Mouse (Mus musculus): Measurements from ENCODE around the gene Cfap73. TPM values are rescaled to one million over a fixed set of nuclear protein-coding genes. Genes with fewer than 3 reads are reported as not detected.

The Cfap73 gene
- polyA plus RNA-seq, 1 experiment from 2014 or later: not detected

GRCm38 (mm10) chr5:120588569-120589094 is 45.4 kb downstream of the Cfap73 start, which contains the start of the genes Tpcn1 and Iqcd:
Gene Tpcn1 (minus strand): TSS chr5:120588673.
Gene Iqcd (plus strand): TSS chr5:120589016.
- ATAC-seq: peak; percentile 99
- H3K36me3 ChIP-seq (ENCODE audit: poor library complexity, severe bottlenecking): peaks cover 11% of the 10 kb centered on the region
- peak within 1 kb of the TSS; percentile 68 for H3K4me3 ChIP-seq
- H3K4me1 ChIP-seq: peaks cover 34% of the 10 kb centered on the region
- H3K9ac ChIP-seq: peak within 1 kb of the TSS; percentile 88
- H3K4me2 ChIP-seq: peak within 1 kb of the TSS; percentile 99
- H3K27ac ChIP-seq: peak within 1 kb of the TSS; percentile 59; the same call in 1 of the 2 replicates
- H3K27me3 ChIP-seq: no peaks in the 10 kb centered on the region
- under 1% methylated on average over 35 of the region's 35 CpGs for WGBS
- no peaks in the 10 kb centered on the region for H3K9me3 ChIP-seq (replicated peaks)

GRCm38 (mm10) chr5:120587940-120588568 is 46.0 kb downstream of the Cfap73 start:
- no peak for ATAC-seq
- WGBS: 3% methylated on average over 29 of the region's 29 CpGs

GRCm38 (mm10) chr5:120587616-120587926 is 46.5 kb downstream of the Cfap73 start:
- ATAC-seq: no peak
- no peaks in the 10 kb centered on the region for H3K9me3 ChIP-seq (replicated peaks)
- WGBS: 36% methylated on average over 9 of the region's 9 CpGs
- H3K4me2 ChIP-seq: peak overlapping the region; percentile 99
- peak overlapping the region; percentile 68 for H3K4me3 ChIP-seq
- peaks cover 22% of the 10 kb centered on the region for H3K36me3 ChIP-seq (ENCODE audit: poor library complexity, severe bottlenecking)
- H3K27ac ChIP-seq: 0 out of 2 replicates have a peak overlapping the region, but pooled peaks have one; percentile 37
- peaks cover 34% of the 10 kb centered on the region for H3K4me1 ChIP-seq
- peak overlapping the region; percentile 88 for H3K9ac ChIP-seq
- H3K27me3 ChIP-seq: no peaks in the 10 kb centered on the region

More at GRCm38 (mm10) chr5:120587940-120588568, 46.0 kb downstream of the Cfap73 start:
- peaks cover 17% of the 10 kb centered on the region for H3K36me3 ChIP-seq (ENCODE audit: poor library complexity, severe bottlenecking)
- H3K4me3 ChIP-seq: peak overlapping the region; percentile 68
- peak overlapping the region; percentile 88 for H3K9ac ChIP-seq
- H3K9me3 ChIP-seq (replicated peaks): no peaks in the 10 kb centered on the region
- peaks cover 34% of the 10 kb centered on the region for H3K4me1 ChIP-seq
- no peaks in the 10 kb centered on the region for H3K27me3 ChIP-seq
- peak overlapping the region; percentile 59; the same call in 1 of the 2 replicates for H3K27ac ChIP-seq
- H3K4me2 ChIP-seq: peak overlapping the region; percentile 99

GRCm38 (mm10) chr5:120586741-120587615 is 47.1 kb downstream of the Cfap73 start:
- Histone ChIP-seq H3K27ac (peak overlapping the region; percentile 37; the same call in 1 of the 2 replicates), H3K9me3 (replicated peaks) (no peaks in the 10 kb centered on the region), H3K4me1 (peaks cover 34% of the 10 kb centered on the region), H3K36me3 (ENCODE audit: poor library complexity, severe bottlenecking) (peaks cover 26% of the 10 kb centered on the region), H3K4me2 (peak overlapping the region; percentile 99), H3K9ac (peak overlapping the region; percentile 41), H3K4me3 (peak overlapping the region; percentile 68), H3K27me3 (no peaks in the 10 kb centered on the region)
- ATAC-seq: no peak
- WGBS: 11% methylated on average over 17 of the region's 17 CpGs

GRCm38 (mm10) chr5:120584968-120585367 is 49.1 kb downstream of the Cfap73 start:
- ATAC-seq: no peak
- 32% methylated on average over 15 of the region's 15 CpGs for WGBS
- H3K4me3 ChIP-seq: no peak overlapping the region
- H3K27me3 ChIP-seq: no peaks in the 10 kb centered on the region
- no peaks in the 10 kb centered on the region for H3K9me3 ChIP-seq (replicated peaks)
- no peak overlapping the region for H3K9ac ChIP-seq
- H3K27ac ChIP-seq: no peak overlapping the region
- H3K36me3 ChIP-seq (ENCODE audit: poor library complexity, severe bottlenecking): peaks cover 33% of the 10 kb centered on the region
- H3K4me2 ChIP-seq: no peak overlapping the region
- H3K4me1 ChIP-seq: peaks cover 38% of the 10 kb centered on the region

- H3K36me3 ChIP-seq (ENCODE audit: poor library complexity, severe bottlenecking): peaks cover 33% of the 10 kb centered on the region
- H3K4me3 ChIP-seq: no peak overlapping the region
- H3K4me1 ChIP-seq: peaks cover 47% of the 10 kb centered on the region
- no peak overlapping the region for H3K9ac ChIP-seq
- 88% methylated on average over 4 of the region's 4 CpGs for WGBS
- no peak for ATAC-seq
- H3K27me3 ChIP-seq: no peaks in the 10 kb centered on the region
- no peak overlapping the region for H3K4me2 ChIP-seq
- no peak overlapping the region for H3K27ac ChIP-seq
- no peaks in the 10 kb centered on the region for H3K9me3 ChIP-seq (replicated peaks)
Observed at GRCm38 (mm10) chr5:120583511-120583910, 50.5 kb downstream of the Cfap73 start.

GRCm38 (mm10) chr5:120582002-120582401 is 52.0 kb downstream of the Cfap73 start:
- ATAC-seq: no peak
- Histone ChIP-seq H3K27ac (no peak overlapping the region), H3K9me3 (replicated peaks) (no peaks in the 10 kb centered on the region), H3K4me1 (peaks cover 44% of the 10 kb centered on the region), H3K4me3 (no peak overlapping the region), H3K27me3 (no peaks in the 10 kb centered on the region), H3K9ac (no peak overlapping the region), H3K36me3 (ENCODE audit: poor library complexity, severe bottlenecking) (peaks cover 33% of the 10 kb centered on the region), H3K4me2 (no peak overlapping the region)
- WGBS: 90% methylated on average over 9 of the region's 9 CpGs

GRCm38 (mm10) chr5:120579898-120580626 is 54.0 kb downstream of the Cfap73 start:
- H3K9me3 ChIP-seq (replicated peaks): no peaks in the 10 kb centered on the region
- H3K27ac ChIP-seq: peak overlapping the region; percentile 66; the same call in 1 of the 2 replicates
- H3K4me2 ChIP-seq: no peak overlapping the region
- H3K27me3 ChIP-seq: no peaks in the 10 kb centered on the region
- WGBS: 81% methylated on average over 26 of the region's 26 CpGs
- H3K4me1 ChIP-seq: peaks cover 32% of the 10 kb centered on the region
- ATAC-seq: peak; percentile 50; the same call in 1 of the 2 replicates
- no peak overlapping the region for H3K9ac ChIP-seq
- peaks cover 33% of the 10 kb centered on the region for H3K36me3 ChIP-seq (ENCODE audit: poor library complexity, severe bottlenecking)
- no peak overlapping the region for H3K4me3 ChIP-seq

GRCm38 (mm10) chr5:120579211-120579897 is 54.7 kb downstream of the Cfap73 start:
- Histone ChIP-seq H3K27me3 (no peaks in the 10 kb centered on the region), H3K4me1 (peaks cover 27% of the 10 kb centered on the region), H3K4me2 (no peak overlapping the region), H3K4me3 (no peak overlapping the region), H3K27ac (peak overlapping the region; percentile 66), H3K9ac (no peak overlapping the region), H3K36me3 (ENCODE audit: poor library complexity, severe bottlenecking) (peaks cover 29% of the 10 kb centered on the region), H3K9me3 (replicated peaks) (no peaks in the 10 kb centered on the region)
- ATAC-seq: peak; percentile 10; the same call in 1 of the 2 replicates
- 72% methylated on average over 26 of the region's 26 CpGs for WGBS

- no peak for ATAC-seq
- Histone ChIP-seq H3K36me3 (ENCODE audit: poor library complexity, severe bottlenecking) (peaks cover 21% of the 10 kb centered on the region), H3K9ac (no peak overlapping the region), H3K27me3 (no peaks in the 10 kb centered on the region), H3K4me2 (no peak overlapping the region), H3K4me1 (peaks cover 27% of the 10 kb centered on the region), H3K9me3 (replicated peaks) (no peaks in the 10 kb centered on the region), H3K4me3 (no peak overlapping the region), H3K27ac (peak overlapping the region; percentile 66; the same call in 1 of the 2 replicates)
- 67% methylated on average over 12 of the region's 12 CpGs for WGBS
Observed at GRCm38 (mm10) chr5:120578504-120579081, 55.4 kb downstream of the Cfap73 start.

All from forebrain, embryonic 13.5 days (tissue).